Mouse (Mus musculus): ENCODE results near the gene Rnf111.

The Rnf111 gene

GRCm38 (mm10) chr9:70396083-70396482 lies 107.4 kb downstream of the Rnf111 start:
- no peak for DNase-seq (ENCODE audit: low read depth, low spot score)

GRCm38 (mm10) chr9:70395617-70396016 lies 107.9 kb downstream of the Rnf111 start:
- no peak for DNase-seq (ENCODE audit: low read depth, low spot score)

GRCm38 (mm10) chr9:70392563-70392907 lies 111.0 kb downstream of the Rnf111 start:
- no peak for DNase-seq (ENCODE audit: low read depth, low spot score)

GRCm38 (mm10) chr9:70391660-70392562 lies 111.6 kb downstream of the Rnf111 start:
- no peak for DNase-seq (ENCODE audit: low read depth, low spot score)

GRCm38 (mm10) chr9:70391042-70391441 lies 112.5 kb downstream of the Rnf111 start:
- DNase-seq (ENCODE audit: low read depth, low spot score) = no peak

- DNase-seq (ENCODE audit: low read depth, low spot score) = no peak
These were observed 114.0 kb downstream of the Rnf111 start for GRCm38 (mm10) chr9:70389548-70389947.

GRCm38 (mm10) chr9:70387410-70388119 lies 116.0 kb downstream of the Rnf111 start:
- DNase-seq (ENCODE audit: low read depth, low spot score) = no peak

GRCm38 (mm10) chr9:70384958-70385728 lies 118.4 kb downstream of the Rnf111 start:
- no peak for DNase-seq (ENCODE audit: low read depth, low spot score)

- DNase-seq (ENCODE audit: low read depth, low spot score) = no peak
These were observed 119.0 kb downstream of the Rnf111 start for GRCm38 (mm10) chr9:70384494-70384893.

- DNase-seq (ENCODE audit: low read depth, low spot score) = no peak
These were observed 119.8 kb downstream of the Rnf111 start for GRCm38 (mm10) chr9:70383750-70384149.

- no peak for DNase-seq (ENCODE audit: low read depth, low spot score)
These were observed 121.4 kb downstream of the Rnf111 start for GRCm38 (mm10) chr9:70382091-70382490.

GRCm38 (mm10) chr9:70379502-70380467 lies 123.7 kb downstream of the Rnf111 start:
- DNase-seq (ENCODE audit: low read depth, low spot score) = no peak
